Mouse (Mus musculus): ENCODE measurements around the gene Tnfsf12. TPM values are rescaled to one million over a fixed set of nuclear protein-coding genes. Genes with fewer than 3 reads are reported as not detected.

The Tnfsf12 gene
- polyA plus RNA-seq, 1 experiment = 16.3 TPM

DNA sequence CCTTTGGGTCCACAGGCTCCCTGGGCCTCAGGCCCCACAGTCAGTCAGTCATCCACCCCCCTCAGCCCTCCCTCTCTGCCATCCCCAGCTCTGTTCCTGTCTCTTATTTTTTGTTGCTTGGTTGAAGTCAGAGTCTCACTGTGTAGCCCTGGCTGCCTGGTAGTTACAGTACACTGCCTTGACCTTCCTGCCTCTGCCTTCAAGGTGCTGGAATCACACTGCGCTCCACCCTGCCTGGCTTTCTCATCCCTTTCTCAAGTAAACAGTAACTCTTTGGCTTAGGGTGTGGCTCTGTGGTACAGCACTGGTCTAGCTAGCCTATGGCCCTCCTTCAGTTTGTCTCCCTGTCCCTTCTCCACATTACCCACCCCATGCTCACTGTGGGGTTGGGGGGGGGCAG lies 5.8 kb downstream of the Tnfsf12 start:
- TF ChIP-seq CTCF (IDR thresholded peaks at IDR 0.05; ENCODE audit: borderline replicate concordance, control insufficient read depth, extremely low read depth, insufficient read depth, low read length, poor library complexity) = no peak
- TF ChIP-seq POLR2A (IDR thresholded peaks at IDR 0.05; ENCODE audit: control insufficient read depth, extremely low read depth, insufficient read depth, low read length, poor library complexity) = no peak
- no peaks in the 10 kb centered on the region for H3K36me3 ChIP-seq (ENCODE audit: control insufficient read depth, insufficient read depth, low read length)
- no peak for DNase-seq
- 100% methylated on average over 1 of the region's 1 CpGs for WGBS
- no peak overlapping the region for H3K27ac ChIP-seq (ENCODE audit: control insufficient read depth, insufficient read depth, low read length)
- H3K27me3 ChIP-seq (ENCODE audit: control insufficient read depth, insufficient read depth, low read length) = no peaks in the 10 kb centered on the region
- no peak overlapping the region for H3K4me3 ChIP-seq (ENCODE audit: control insufficient read depth, insufficient read depth, low read length)
- H3K4me1 ChIP-seq (replicated peaks; ENCODE audit: control insufficient read depth, insufficient read depth, low read length) = no peaks in the 10 kb centered on the region

DNA sequence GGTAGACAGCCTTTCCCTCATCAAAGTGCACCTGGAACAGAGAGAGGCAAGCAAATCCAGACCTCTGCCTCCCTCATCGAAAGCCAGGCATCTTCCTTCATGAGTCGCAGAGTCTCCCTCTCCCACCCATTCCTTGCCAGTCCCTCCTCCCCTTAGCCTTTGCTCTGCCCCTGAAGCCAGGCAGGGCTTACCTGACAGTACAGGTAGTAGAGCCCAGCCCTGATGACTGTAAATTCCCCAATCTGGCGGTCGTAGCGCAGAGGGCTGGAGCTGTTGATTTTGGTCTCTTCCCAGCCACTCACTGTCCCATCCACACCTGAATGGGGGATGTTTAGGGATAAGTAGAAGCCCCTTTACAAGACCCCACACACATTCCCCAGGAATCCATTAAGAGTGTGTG lies 8.6 kb downstream of the Tnfsf12 start:
- 91% methylated on average over 5 of the region's 5 CpGs for WGBS
- Histone ChIP-seq H3K27ac (ENCODE audit: control insufficient read depth, insufficient read depth, low read length) (no peak overlapping the region), H3K36me3 (ENCODE audit: control insufficient read depth, insufficient read depth, low read length) (no peaks in the 10 kb centered on the region), H3K4me3 (ENCODE audit: control insufficient read depth, insufficient read depth, low read length) (no peak overlapping the region), H3K27me3 (ENCODE audit: control insufficient read depth, insufficient read depth, low read length) (no peaks in the 10 kb centered on the region), H3K4me1 (replicated peaks; ENCODE audit: control insufficient read depth, insufficient read depth, low read length) (peaks cover 2% of the 10 kb centered on the region; the same call in 1 of the 2 replicates)
- DNase-seq = no peak
- TF ChIP-seq POLR2A (IDR thresholded peaks at IDR 0.05; ENCODE audit: control insufficient read depth, extremely low read depth, insufficient read depth, low read length, poor library complexity) (no peak), CTCF (IDR thresholded peaks at IDR 0.05; ENCODE audit: borderline replicate concordance, control insufficient read depth, extremely low read depth, insufficient read depth, low read length, poor library complexity) (no peak)

DNA sequence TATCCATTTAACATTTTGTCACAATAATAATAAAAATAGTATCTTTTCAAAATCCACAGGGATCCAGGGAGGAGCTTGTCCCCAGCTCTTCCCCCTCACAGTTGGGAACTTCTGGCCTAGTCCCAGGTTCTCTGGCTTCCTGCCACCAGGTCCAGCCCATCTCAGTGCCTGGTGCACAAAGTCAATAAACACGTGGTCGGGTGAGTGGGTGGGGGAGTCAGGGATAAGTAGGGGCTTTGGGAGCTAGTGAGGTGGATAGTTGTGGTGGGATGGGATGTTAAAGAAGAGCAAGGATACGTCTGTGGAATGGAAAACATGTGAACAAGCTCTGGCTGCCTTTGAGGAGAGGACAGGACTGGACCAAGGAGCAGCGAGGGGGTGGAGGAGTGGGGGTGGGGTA lies 9.3 kb downstream of the Tnfsf12 start:
- TF ChIP-seq POLR2A (IDR thresholded peaks at IDR 0.05; ENCODE audit: control insufficient read depth, extremely low read depth, insufficient read depth, low read length, poor library complexity) (no peak), CTCF (IDR thresholded peaks at IDR 0.05; ENCODE audit: borderline replicate concordance, control insufficient read depth, extremely low read depth, insufficient read depth, low read length, poor library complexity) (no peak)
- H3K36me3 ChIP-seq (ENCODE audit: control insufficient read depth, insufficient read depth, low read length) = no peaks in the 10 kb centered on the region
- H3K4me1 ChIP-seq (replicated peaks; ENCODE audit: control insufficient read depth, insufficient read depth, low read length) = peaks cover 2% of the 10 kb centered on the region; the same call in 1 of the 2 replicates
- H3K27ac ChIP-seq (ENCODE audit: control insufficient read depth, insufficient read depth, low read length) = no peak overlapping the region
- 63% methylated on average over 4 of the region's 4 CpGs for WGBS
- no peak for DNase-seq
- no peaks in the 10 kb centered on the region for H3K27me3 ChIP-seq (ENCODE audit: control insufficient read depth, insufficient read depth, low read length)
- H3K4me3 ChIP-seq (ENCODE audit: control insufficient read depth, insufficient read depth, low read length) = no peak overlapping the region

DNA sequence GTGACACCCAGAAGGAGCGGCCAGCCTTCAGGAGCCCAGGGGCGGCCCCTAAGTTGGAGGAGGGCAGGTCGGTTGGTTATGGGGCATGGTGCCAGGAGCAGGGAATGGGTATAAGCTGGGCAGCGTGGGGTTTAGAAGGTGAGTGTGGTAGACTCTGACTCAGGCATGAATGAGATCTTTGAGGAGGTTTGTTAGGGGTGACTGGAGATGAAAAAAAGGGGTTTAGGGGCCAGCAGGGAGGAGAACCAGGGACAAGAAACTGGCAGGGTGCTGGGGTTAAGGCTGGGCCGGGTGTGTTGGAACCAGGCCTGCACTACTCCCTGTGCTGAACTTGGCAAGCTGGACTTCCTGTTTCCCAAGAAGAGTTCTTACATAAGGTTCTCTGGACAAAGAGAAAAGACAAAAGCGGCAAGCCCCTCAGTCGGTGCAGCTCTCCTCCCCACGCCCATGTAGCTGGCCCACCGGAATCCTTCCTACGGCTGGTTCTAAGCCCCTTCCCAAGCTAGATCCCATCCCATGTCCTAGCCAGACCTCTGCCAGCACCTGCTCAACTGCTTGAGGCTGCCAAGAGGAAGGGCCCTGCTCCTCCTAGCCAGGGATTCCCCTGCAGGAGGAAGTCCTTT lies 10.0 kb downstream of the Tnfsf12 start, which contains the start of gene Tnfsf13:
Tnfsf13 (minus strand) TSS at position 259 of the 623 bp plus-strand sequence.
- Histone ChIP-seq H3K36me3 (ENCODE audit: control insufficient read depth, insufficient read depth, low read length) (no peaks in the 10 kb centered on the region), H3K4me3 (ENCODE audit: control insufficient read depth, insufficient read depth, low read length) (no peak within 1 kb of the TSS), H3K27ac (ENCODE audit: control insufficient read depth, insufficient read depth, low read length) (peak within 1 kb of the TSS; percentile 28; the same call in 1 of the 2 replicates), H3K4me1 (replicated peaks; ENCODE audit: control insufficient read depth, insufficient read depth, low read length) (peaks cover 6% of the 10 kb centered on the region), H3K27me3 (ENCODE audit: control insufficient read depth, insufficient read depth, low read length) (no peaks in the 10 kb centered on the region)
- TF ChIP-seq CTCF (IDR thresholded peaks at IDR 0.05; ENCODE audit: borderline replicate concordance, control insufficient read depth, extremely low read depth, insufficient read depth, low read length, poor library complexity) = no peak
- no peak for TF ChIP-seq POLR2A (IDR thresholded peaks at IDR 0.05; ENCODE audit: control insufficient read depth, extremely low read depth, insufficient read depth, low read length, poor library complexity)
- 79% methylated on average over 10 of the region's 10 CpGs for WGBS
- no peak for DNase-seq

DNA sequence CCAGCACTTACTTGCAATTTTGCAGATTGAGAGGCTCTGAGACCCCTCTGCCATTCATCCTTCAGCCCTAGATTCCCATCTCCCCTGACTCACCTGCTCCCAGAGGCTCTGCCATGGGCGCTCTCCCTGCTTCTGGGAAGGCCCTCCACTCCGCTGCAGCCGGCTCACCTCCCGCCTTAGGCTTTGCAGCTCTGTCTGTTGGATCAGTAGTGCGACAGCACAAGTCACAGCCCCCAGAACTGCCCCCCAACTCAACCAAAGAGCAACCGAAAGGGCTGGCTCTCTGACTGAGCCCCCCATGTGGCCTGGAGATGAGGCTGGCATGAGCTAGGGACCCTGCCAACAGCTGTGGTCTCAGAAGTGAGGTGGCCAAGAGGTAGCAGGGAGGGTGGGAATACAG lies 10.7 kb downstream of the Tnfsf12 start:
- Histone ChIP-seq H3K27me3 (ENCODE audit: control insufficient read depth, insufficient read depth, low read length) (no peaks in the 10 kb centered on the region), H3K27ac (ENCODE audit: control insufficient read depth, insufficient read depth, low read length) (no peak overlapping the region), H3K4me1 (replicated peaks; ENCODE audit: control insufficient read depth, insufficient read depth, low read length) (peaks cover 6% of the 10 kb centered on the region), H3K4me3 (ENCODE audit: control insufficient read depth, insufficient read depth, low read length) (no peak overlapping the region), H3K36me3 (ENCODE audit: control insufficient read depth, insufficient read depth, low read length) (no peaks in the 10 kb centered on the region)
- WGBS = 97% methylated on average over 6 of the region's 6 CpGs
- no peak for DNase-seq
- TF ChIP-seq CTCF (IDR thresholded peaks at IDR 0.05; ENCODE audit: borderline replicate concordance, control insufficient read depth, extremely low read depth, insufficient read depth, low read length, poor library complexity) (no peak), POLR2A (IDR thresholded peaks at IDR 0.05; ENCODE audit: control insufficient read depth, extremely low read depth, insufficient read depth, low read length, poor library complexity) (no peak)

DNA sequence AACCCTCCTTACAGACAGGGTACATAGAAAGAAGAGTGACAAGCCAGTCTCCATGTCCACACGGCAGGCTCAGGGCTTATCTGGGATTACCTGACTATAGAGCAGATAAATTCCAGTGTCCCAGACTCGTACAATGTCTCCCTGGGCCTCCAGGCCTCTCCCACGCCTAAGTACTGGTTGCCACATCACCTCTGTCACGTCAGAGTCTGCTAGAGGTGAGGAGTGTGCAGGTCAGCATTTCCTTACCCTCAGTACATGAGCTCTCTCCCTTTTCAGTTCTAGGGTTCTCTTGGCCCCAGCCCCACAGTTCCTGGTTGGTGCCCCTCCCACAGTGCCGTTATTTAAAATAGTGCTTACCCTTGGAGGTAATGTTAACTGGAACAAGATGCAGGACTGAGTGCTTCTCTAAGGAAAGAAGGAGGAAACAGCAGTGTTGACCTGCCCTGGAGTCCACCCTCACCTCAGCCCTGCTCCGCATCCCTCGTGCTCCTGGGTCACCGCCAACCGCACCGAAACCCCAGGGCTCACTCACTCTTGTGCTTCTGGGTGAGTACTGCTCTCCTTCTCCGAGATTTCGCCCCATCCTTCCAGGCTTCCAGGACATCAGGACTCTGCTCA lies 11.4 kb downstream of the Tnfsf12 start:
- no peaks in the 10 kb centered on the region for H3K27me3 ChIP-seq (ENCODE audit: control insufficient read depth, insufficient read depth, low read length)
- TF ChIP-seq CTCF (IDR thresholded peaks at IDR 0.05; ENCODE audit: borderline replicate concordance, control insufficient read depth, extremely low read depth, insufficient read depth, low read length, poor library complexity) (no peak), POLR2A (IDR thresholded peaks at IDR 0.05; ENCODE audit: control insufficient read depth, extremely low read depth, insufficient read depth, low read length, poor library complexity) (no peak)
- WGBS = 94% methylated on average over 12 of the region's 12 CpGs
- no peak overlapping the region for H3K4me3 ChIP-seq (ENCODE audit: control insufficient read depth, insufficient read depth, low read length)
- H3K27ac ChIP-seq (ENCODE audit: control insufficient read depth, insufficient read depth, low read length) = no peak overlapping the region
- no peaks in the 10 kb centered on the region for H3K36me3 ChIP-seq (ENCODE audit: control insufficient read depth, insufficient read depth, low read length)
- H3K4me1 ChIP-seq (replicated peaks; ENCODE audit: control insufficient read depth, insufficient read depth, low read length) = peaks cover 6% of the 10 kb centered on the region
- no peak for DNase-seq
